Mouse (Mus musculus) intestine, embryonic 16.5 days (tissue): Measurements from ENCODE around the gene Rpl13a. TPM values are rescaled to one million over a fixed set of nuclear protein-coding genes. Genes with fewer than 3 reads are reported as not detected.
"Not testable (repeated sequence)": the region's sequence is repeated elsewhere in the genome, so short reads cannot be mapped to it uniquely, and the experiment has no call there.

Source experiments
- ATAC-seq: fragments of 200-750 bp; cut with Nextera tagmentation; 2 replicates; pipeline ENCODE4 v1.8.0; 2017; ENCODE audit warnings: moderate TSS enrichment, moderate library complexity
- H3K27ac ChIP-seq: fragments of 300-500 bp; sonication (generic); 2 replicates; pipeline ENCODE4 v1.5.1; 2014; ENCODE audit warnings: mild to moderate bottlenecking, low read length
- H3K27me3 ChIP-seq: fragments of 300-500 bp; sonication (generic); replicated peaks from 2 replicates; pipeline ENCODE4 v1.6.1; 2014; ENCODE audit warnings: low read length, control low read depth, mixed read lengths; ENCODE audit not compliant: control insufficient read depth, insufficient read depth
- H3K36me3 ChIP-seq: fragments of 300-500 bp; sonication (generic); 2 replicates; pipeline ENCODE4 v1.6.1; 2014; ENCODE audit warnings: low read length, control low read depth; ENCODE audit not compliant: control insufficient read depth, insufficient read depth
- H3K4me1 ChIP-seq: fragments of 300-500 bp; sonication (generic); 2 replicates; pipeline ENCODE4 v1.6.1; 2014; ENCODE audit warnings: low read length, control low read depth, mixed read lengths; ENCODE audit not compliant: control insufficient read depth, insufficient read depth
- H3K4me2 ChIP-seq: fragments of 300-500 bp; sonication (generic); 2 replicates; pipeline ENCODE4 v1.6.1; 2014; ENCODE audit warnings: low read depth, low read length, control low read depth
- H3K4me3 ChIP-seq: fragments of 300-500 bp; sonication (generic); 2 replicates; pipeline ENCODE4 v1.5.1; 2014; ENCODE audit warnings: mild to moderate bottlenecking, low read length
- H3K9ac ChIP-seq: fragments of 300-500 bp; sonication (generic); 2 replicates; pipeline ENCODE4 v1.6.1; 2014; ENCODE audit warnings: low read depth, low read length
- H3K9me3 ChIP-seq: fragments of 300-500 bp; sonication (generic); 2 replicates; pipeline ENCODE4 v1.6.1; 2016; ENCODE audit warnings: low read length, control low read depth; ENCODE audit not compliant: control insufficient read depth
- WGBS: fragments of 180-500 bp; shearing (Covaris S2); extraction: QIAGEN DNeasy Blood & Tissue Kit; methylation state at CpG from one replicate; pipeline ENCODE4 v1.1.7; 2014; 5-methylcytosine and 5-hydroxymethylcytosine counted together
- polyA plus RNA-seq: library from polyadenylated mRNA; unstranded; fragments of >200 nt; fragmentation: Nextera tagmentation; extraction: Ambion mirVana; gene quantifications from 2 replicates; pipeline ENCODE4 v1.2.1, GENCODE M21; 2015

Gene Rpl13a
- polyA plus RNA-seq, 1 experiment from 2014 or later, result 1,311 TPM

- peak overlapping the region; percentile 75 for H3K9ac ChIP-seq
- 35% methylated on average over 9 of the region's 9 CpGs for WGBS
- H3K27me3 ChIP-seq, result no peaks in the 10 kb centered on the region
- peak; percentile 33 for ATAC-seq
- peak overlapping the region; percentile 93 for H3K27ac ChIP-seq
- peak overlapping the region; percentile 55 for H3K4me3 ChIP-seq
- H3K9me3 ChIP-seq, result no peaks in the 10 kb centered on the region
- H3K4me2 ChIP-seq, result peak overlapping the region; percentile 65
- H3K36me3 ChIP-seq, result no peaks in the 10 kb centered on the region
- peaks cover 25% of the 10 kb centered on the region for H3K4me1 ChIP-seq
Measured at GRCm38 (mm10) chr7:45102940-45103585, 25.5 kb downstream of the Rpl13a start.

DNA sequence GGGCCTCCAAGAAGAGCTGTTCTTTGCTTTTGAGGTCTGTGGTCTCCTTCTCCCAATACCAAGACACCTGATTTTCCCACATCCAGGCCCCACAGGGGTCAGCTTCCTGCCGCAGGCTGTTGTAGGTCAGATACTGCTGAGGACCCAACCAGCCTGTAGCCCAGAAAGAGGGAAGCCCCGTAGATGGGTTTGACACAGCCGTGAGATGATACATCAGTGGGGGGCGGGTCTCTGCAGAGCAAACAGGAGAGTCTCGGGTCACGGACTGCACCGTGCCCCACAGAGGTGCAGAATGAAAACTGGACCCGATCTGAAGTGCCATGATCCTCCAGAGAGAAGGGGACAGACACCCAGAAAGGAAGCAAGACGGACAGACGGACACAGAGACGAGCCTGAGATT lies 26.1 kb downstream of the Rpl13a start:
- H3K9ac ChIP-seq, result peak overlapping the region; percentile 75
- no peak for ATAC-seq
- WGBS, result 70% methylated on average over 11 of the region's 11 CpGs

DNA sequence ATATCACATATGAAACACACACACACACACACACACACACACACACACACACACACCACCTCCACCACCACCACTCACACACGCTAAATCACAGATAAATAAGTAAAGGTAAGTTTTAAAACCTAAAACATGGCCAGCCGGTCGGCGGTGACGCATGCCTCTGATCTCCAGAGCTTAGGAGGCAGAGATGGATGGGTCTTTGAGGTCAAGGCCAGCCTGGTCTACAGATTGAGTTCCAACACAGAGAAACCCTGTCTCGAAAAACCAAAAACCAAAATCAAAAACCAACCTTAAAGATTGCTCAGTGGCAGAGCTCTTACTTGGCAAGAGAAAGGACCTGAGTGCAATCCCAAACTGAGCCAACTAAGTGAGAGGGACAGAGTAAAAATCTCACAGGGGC lies 28.5 kb downstream of the Rpl13a start:
- Histone ChIP-seq H3K9ac (no peak overlapping the region), H3K36me3 (0 out of 2 replicates have a peak, but pooled peaks cover 4% of the 10 kb centered on the region), H3K27ac (no peak overlapping the region), H3K4me2 (no peak overlapping the region), H3K9me3 (no peaks in the 10 kb centered on the region), H3K4me3 (no peak overlapping the region), H3K4me1 (peaks cover 25% of the 10 kb centered on the region), H3K27me3 (no peaks in the 10 kb centered on the region)
- no peak for ATAC-seq
- WGBS, result 86% methylated on average over 6 of the region's 6 CpGs

More for the DNA sequence above, 26.1 kb downstream of the Rpl13a start:
- no peaks in the 10 kb centered on the region for H3K36me3 ChIP-seq
- peak overlapping the region; percentile 55 for H3K4me3 ChIP-seq
- peak overlapping the region; percentile 65 for H3K4me2 ChIP-seq
- H3K27ac ChIP-seq, result peak overlapping the region; percentile 93; the same call in 1 of the 2 replicates
- no peaks in the 10 kb centered on the region for H3K9me3 ChIP-seq
- H3K4me1 ChIP-seq, result peaks cover 25% of the 10 kb centered on the region
- no peaks in the 10 kb centered on the region for H3K27me3 ChIP-seq

DNA sequence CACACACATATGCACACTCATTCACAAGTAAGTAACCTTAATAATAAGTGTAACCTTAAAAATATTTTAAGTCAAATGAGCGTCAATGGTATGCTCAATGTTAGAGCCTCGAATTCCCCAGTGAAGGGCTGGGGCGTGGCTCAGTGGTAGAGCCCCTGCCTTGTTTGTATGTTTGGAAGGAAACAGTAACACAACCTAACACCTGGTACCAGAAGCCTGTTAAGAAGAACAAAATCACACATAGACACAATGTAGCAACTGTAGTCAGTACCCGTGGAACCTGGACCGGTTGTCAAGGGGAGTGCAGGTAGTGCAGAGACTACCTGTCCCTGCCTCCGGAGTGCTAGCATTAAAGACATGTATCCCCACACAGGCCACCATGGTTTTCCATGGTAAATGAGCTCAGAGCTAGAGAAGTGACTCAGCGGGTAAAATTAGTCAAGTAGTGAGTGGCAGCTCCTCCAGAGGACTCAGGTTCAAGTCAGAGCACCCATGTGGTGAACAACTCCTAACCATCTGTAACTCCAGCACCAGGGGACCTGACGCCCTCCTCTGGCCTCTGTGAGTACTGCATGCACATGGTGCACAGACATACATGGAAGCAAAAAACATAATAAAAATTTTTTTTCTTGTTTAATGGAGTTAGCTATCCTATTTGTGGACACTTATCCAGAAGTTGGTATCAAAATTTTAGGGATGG lies 29.9 kb downstream of the Rpl13a start:
- no peak for ATAC-seq
- Histone ChIP-seq H3K36me3 (0 out of 2 replicates have a peak, but pooled peaks cover 4% of the 10 kb centered on the region), H3K27ac (no peak overlapping the region), H3K9ac (no peak overlapping the region), H3K9me3 (no peaks in the 10 kb centered on the region), H3K27me3 (no peaks in the 10 kb centered on the region), H3K4me1 (peaks cover 19% of the 10 kb centered on the region), H3K4me2 (no peak overlapping the region), H3K4me3 (no peak overlapping the region)
- WGBS, result 89% methylated on average over 8 of the region's 8 CpGs

GRCm38 (mm10) chr7:45097479-45097878 lies 31.1 kb downstream of the Rpl13a start:
- Histone ChIP-seq H3K9ac (no peak overlapping the region), H3K36me3 (0 out of 2 replicates have a peak, but pooled peaks cover 4% of the 10 kb centered on the region), H3K9me3 (no peaks in the 10 kb centered on the region), H3K4me3 (no peak overlapping the region), H3K4me2 (no peak overlapping the region), H3K4me1 (peaks cover 13% of the 10 kb centered on the region), H3K27ac (peak overlapping the region; percentile 23; the same call in 1 of the 2 replicates), H3K27me3 (no peaks in the 10 kb centered on the region)
- 58% methylated on average over 6 of the region's 6 CpGs for WGBS
- ATAC-seq, result no peak

GRCm38 (mm10) chr7:45095965-45096364 lies 32.6 kb downstream of the Rpl13a start:
- not testable (repeated sequence) for H3K9me3 ChIP-seq, H3K9ac ChIP-seq, H3K27me3 ChIP-seq, ATAC-seq, H3K27ac ChIP-seq, H3K4me3 ChIP-seq, H3K4me2 ChIP-seq, H3K36me3 ChIP-seq
- H3K4me1 ChIP-seq, result peaks cover 13% of the 10 kb centered on the region
- WGBS, result 95% methylated on average over 14 of the region's 14 CpGs

- H3K9me3 ChIP-seq, result no peaks in the 10 kb centered on the region
- H3K4me2 ChIP-seq, result no peak overlapping the region
- ATAC-seq, result no peak
- H3K4me1 ChIP-seq, result peaks cover 16% of the 10 kb centered on the region
- WGBS, result 81% methylated on average over 6 of the region's 6 CpGs
- 0 out of 2 replicates have a peak, but pooled peaks cover 4% of the 10 kb centered on the region for H3K36me3 ChIP-seq
- no peak overlapping the region for H3K9ac ChIP-seq
- no peak overlapping the region for H3K4me3 ChIP-seq
- H3K27ac ChIP-seq, result no peak overlapping the region
- no peaks in the 10 kb centered on the region for H3K27me3 ChIP-seq
Measured at GRCm38 (mm10) chr7:45095367-45095766, 33.2 kb downstream of the Rpl13a start.

- no peak for ATAC-seq
- no peaks in the 10 kb centered on the region for H3K9me3 ChIP-seq
- WGBS, result 34% methylated on average over 7 of the region's 7 CpGs
- no peak overlapping the region for H3K4me3 ChIP-seq
- no peak overlapping the region for H3K9ac ChIP-seq
- H3K4me2 ChIP-seq, result no peak overlapping the region
- no peaks in the 10 kb centered on the region for H3K27me3 ChIP-seq
- 0 out of 2 replicates have a peak, but pooled peaks cover 4% of the 10 kb centered on the region for H3K36me3 ChIP-seq
- peaks cover 18% of the 10 kb centered on the region for H3K4me1 ChIP-seq
- no peak overlapping the region for H3K27ac ChIP-seq
Measured at GRCm38 (mm10) chr7:45094121-45094520, 34.4 kb downstream of the Rpl13a start.

DNA sequence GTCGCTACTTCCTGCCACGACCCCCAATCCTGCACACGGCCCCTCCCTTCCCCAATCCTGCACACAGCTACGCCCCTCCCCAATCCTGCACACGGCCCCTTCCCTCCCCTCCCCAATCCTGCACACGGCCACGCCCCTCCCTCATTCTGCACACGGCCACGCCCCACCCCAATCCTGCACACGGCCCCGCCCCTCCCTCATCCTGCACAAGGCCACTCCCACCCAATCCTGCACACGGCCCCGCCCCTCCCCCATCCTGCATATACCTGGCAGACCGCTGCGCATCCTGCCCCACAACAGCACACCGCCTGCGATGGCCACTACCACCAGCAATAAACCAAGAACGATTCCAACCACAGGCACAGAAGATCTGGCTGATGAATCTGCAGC lies 35.0 kb downstream of the Rpl13a start:
- H3K27me3 ChIP-seq, result no peaks in the 10 kb centered on the region
- H3K4me2 ChIP-seq, result no peak overlapping the region
- 0 out of 2 replicates have a peak, but pooled peaks cover 4% of the 10 kb centered on the region for H3K36me3 ChIP-seq
- 33% methylated on average over 18 of the region's 18 CpGs for WGBS
- peak overlapping the region; percentile 64 for H3K27ac ChIP-seq
- ATAC-seq, result no peak
- peaks cover 18% of the 10 kb centered on the region for H3K4me1 ChIP-seq
- H3K9ac ChIP-seq, result no peak overlapping the region
- H3K9me3 ChIP-seq, result no peaks in the 10 kb centered on the region
- H3K4me3 ChIP-seq, result no peak overlapping the region
